Mouse (Mus musculus): Measurements from ENCODE around the gene Pgs1.

- TF ChIP-seq CTCF (IDR thresholded peaks at IDR 0.05; ENCODE audit: insufficient read depth, low read depth, low read length) (no peak), POLR2A (IDR thresholded peaks at IDR 0.05; ENCODE audit: insufficient read depth, low read depth, low read length) (no peak)
Observed at GRCm38 (mm10) chr11:117983770-117984169, 2.3 kb upstream of the Pgs1 start.

All from olfactory bulb, adult 2 months (tissue).